Mouse (Mus musculus): ENCODE measurements around the gene Zdhhc12.
"Not testable (repeated sequence)": the region's sequence is repeated elsewhere in the genome, so short reads cannot be mapped to it uniquely, and the experiment has no call there.

The Zdhhc12 gene

DNA sequence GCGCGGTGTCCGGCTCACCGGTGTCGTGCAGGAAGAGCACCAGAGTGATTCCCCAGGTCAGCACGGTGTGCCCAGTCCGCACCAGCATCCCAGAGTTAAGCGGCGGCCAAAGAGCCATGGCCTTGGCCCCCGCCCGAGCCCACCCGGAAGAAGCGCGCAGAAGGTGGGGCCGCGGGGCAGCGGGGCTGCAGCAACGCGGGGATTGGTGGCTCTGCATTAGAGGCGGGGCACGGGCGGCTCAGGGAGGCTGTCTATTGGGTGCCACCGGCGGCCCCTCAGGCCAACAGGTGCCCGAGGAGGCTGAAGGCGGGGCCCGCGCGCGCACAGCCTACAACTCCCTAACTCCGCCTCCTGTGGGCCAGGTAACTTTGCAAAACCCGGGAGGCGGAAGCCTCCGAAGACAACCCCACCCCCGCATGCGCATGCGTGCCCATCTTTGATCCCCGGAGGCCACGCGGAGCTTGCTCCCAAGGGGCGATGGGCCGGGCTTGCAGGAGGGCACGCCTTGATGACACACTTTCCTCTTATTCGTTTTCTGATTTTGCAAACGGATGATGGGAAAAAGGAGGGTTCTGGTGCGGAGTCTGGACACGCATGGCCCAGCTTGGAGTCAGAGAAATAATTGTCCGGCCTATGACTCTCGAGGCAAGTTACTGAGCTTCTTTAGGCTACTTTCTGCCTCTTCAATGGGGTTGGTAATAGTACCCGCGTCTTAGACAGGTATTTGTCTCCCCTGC lies at the start of gene Zdhhc12:
Gene Zdhhc12 (minus strand): TSS at position 178 of the 737 bp plus-strand sequence.
- peak; percentile 97 for DNase-seq

- not testable (repeated sequence) for DNase-seq
These were observed 46.6 kb upstream of the Zdhhc12 start for GRCm38 (mm10) chr2:30140021-30140420.

- DNase-seq = no peak
These were observed 43.0 kb upstream of the Zdhhc12 start for GRCm38 (mm10) chr2:30136458-30136857.

GRCm38 (mm10) chr2:30134928-30135620 lies 41.6 kb upstream of the Zdhhc12 start:
- no peak for DNase-seq

- DNase-seq = no peak
These were observed 40.9 kb upstream of the Zdhhc12 start for GRCm38 (mm10) chr2:30134378-30134711.

- peak; percentile 97 for DNase-seq
These were observed 40.3 kb upstream of the Zdhhc12 start, which contains the start of gene Tbc1d13 for GRCm38 (mm10) chr2:30133613-30134377. Gene Tbc1d13 (plus strand): TSS chr2:30133746.

- peak; percentile 34 for DNase-seq
These were observed 39.6 kb upstream of the Zdhhc12 start for GRCm38 (mm10) chr2:30132801-30133612.

GRCm38 (mm10) chr2:30131240-30131639 lies 37.8 kb upstream of the Zdhhc12 start:
- DNase-seq = not testable (repeated sequence)

GRCm38 (mm10) chr2:30130156-30130555 lies 36.7 kb upstream of the Zdhhc12 start:
- DNase-seq = no peak

DNA sequence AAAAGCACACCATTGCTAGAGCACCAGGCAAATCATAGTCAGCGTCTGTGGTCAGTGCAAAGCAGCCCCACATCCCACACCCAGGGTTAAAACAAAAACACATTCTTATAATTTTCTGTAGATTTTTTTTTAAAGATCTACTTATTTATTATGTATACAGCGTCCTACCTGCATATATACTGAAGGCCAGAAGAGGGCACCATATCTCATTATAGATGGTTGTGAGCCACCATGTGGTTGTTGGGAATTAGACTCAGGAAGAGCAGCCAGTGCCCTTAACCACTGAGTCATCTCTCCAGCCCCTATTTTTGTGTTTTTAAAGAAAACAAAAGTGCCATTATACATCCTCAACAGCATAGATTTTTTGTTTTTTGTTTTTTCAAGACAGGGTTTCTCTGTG lies 35.3 kb upstream of the Zdhhc12 start:
- DNase-seq = peak; percentile 58

GRCm38 (mm10) chr2:30124472-30125274 lies 31.2 kb upstream of the Zdhhc12 start, which contains the start of gene Zer1:
Gene Zer1 (minus strand): TSS chr2:30124585.
- peak; percentile 96 for DNase-seq

GRCm38 (mm10) chr2:30123729-30124471 lies 30.5 kb upstream of the Zdhhc12 start:
- no peak for DNase-seq

DNA sequence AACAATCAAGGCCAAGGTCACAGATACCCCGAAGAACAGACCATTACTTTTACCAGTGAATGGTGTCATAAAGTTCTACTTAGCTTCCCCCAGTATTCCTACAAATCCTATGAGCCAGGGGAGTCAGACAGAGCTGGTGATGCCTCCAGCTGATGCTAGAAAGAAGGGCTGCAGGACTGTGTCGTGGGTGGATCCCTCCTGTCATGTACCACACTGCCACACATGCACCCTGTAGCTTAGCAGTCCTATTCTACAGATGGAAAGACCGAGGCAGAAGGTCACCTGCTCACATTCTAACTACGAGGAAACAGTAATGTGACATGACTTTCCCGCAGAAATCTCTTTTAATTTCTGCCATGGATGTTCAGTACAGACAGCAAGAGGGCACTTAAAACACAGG lies 29.3 kb upstream of the Zdhhc12 start:
- DNase-seq = no peak

DNA sequence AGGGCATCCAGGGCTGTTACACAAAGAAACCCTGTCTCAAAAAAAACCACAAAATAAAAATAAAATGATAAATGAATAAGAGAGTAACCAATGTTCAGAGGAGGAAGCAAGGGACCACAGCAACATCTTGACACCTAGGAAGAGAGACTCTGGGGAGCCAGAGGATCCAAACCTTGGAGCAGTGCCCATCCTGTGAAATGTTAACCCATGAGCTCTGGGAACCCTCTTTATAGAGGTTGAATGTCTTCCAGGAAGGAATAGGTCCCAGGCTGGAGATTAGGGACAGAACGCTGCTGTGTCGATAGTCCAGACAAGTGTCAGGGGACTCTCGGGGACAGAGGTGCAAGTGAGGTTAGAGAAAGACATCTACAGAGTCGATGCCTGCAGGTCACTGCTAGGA lies 26.8 kb upstream of the Zdhhc12 start:
- DNase-seq = no peak

GRCm38 (mm10) chr2:30119641-30120051 lies 26.2 kb upstream of the Zdhhc12 start:
- no peak for DNase-seq

GRCm38 (mm10) chr2:30112564-30112963 lies 19.1 kb upstream of the Zdhhc12 start:
- no peak for DNase-seq

DNA sequence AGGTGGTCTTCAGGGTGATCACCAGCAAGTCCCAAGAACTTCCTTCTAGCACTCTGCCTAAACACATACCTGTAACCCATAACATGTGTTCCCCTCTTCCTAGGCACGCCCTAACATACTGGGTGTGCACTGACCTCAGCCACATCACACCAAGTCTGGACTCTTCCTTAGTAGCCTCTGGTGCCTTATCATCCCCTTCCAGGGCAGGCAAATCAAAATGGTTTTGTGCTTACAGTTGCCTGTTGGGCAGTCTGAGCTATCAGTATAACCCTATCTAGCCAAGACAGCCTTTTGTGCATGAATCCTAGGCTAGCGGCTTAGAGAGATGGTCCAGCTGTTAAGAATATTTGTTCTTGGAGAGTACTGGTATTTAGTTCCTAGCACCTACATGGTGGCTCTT lies 18.1 kb upstream of the Zdhhc12 start:
- DNase-seq = no peak

- no peak for DNase-seq
These were observed 14.8 kb upstream of the Zdhhc12 start for GRCm38 (mm10) chr2:30108260-30108659.

- no peak for DNase-seq
These were observed 14.2 kb upstream of the Zdhhc12 start for GRCm38 (mm10) chr2:30107646-30108045.

DNA sequence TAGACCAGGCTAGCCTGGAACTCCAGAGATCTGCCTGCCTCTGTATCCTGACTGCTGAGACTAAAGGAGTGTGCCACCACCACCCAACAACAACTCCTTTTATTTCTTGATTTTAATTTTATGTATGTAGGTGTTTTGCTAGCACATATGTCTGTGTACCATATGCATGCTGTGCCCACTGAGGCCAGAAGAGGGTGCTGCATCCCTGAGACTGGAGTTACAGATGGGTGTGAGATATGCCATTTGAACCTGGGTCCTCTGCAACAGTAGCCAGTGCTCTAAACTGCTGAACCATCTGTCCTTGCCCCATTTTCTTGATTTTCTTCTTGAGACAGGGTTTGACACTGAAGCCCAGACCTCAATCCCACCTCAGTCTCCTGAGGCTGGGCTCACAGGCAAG lies 12.9 kb upstream of the Zdhhc12 start:
- peak; percentile 58 for DNase-seq

- DNase-seq = no peak
These were observed 6.8 kb upstream of the Zdhhc12 start for GRCm38 (mm10) chr2:30100214-30100613.

Data from embryo, embryonic 11 days (tissue).